In genomic region chr17:7273054-7273453, GRCm38 (mm10) we compare ENCODE assay signal across 10 mouse cellular contexts. TPM values are rescaled to one million over a fixed set of nuclear protein-coding genes. Genes with fewer than 3 reads are reported as not detected.
A peak's percentile ranks its signal among the peaks of the same experiment; 100 is the strongest.
DNase-seq lines count a peak whose midpoint lies in the region; ATAC-seq and TF ChIP-seq lines count a peak whose summit lies in the region.
"Had no signal": no experiment of that assay in that cellular context is flagged by ENCODE, and none has a peak within 500 bp of the region (broad histone marks: within the 10 kb centered on the region; RNA-seq: fewer than 3 reads in every experiment).

No protein-coding gene starts in this region.

- TF ChIP-seq POLR2A in brain, embryonic 14.5 days (IDR thresholded peaks at IDR 0.05; ENCODE audit: borderline replicate concordance, extremely low read depth, insufficient read depth, insufficient read length, poor library complexity, severe bottlenecking): no peak

- in situ Hi-C loops in Patski (cut with MboI; ENCODE audit: low pct_unique_long_range_greater_than_20kb): loop anchor here (25.0 kb wide), 1 partner anchor 1689 kb away; no protein-coding TSS in a partner anchor

- H3K27me3 ChIP-seq in Patski: no peaks in the 10 kb centered on the region

- CTCF ChIA-PET in Patski (lab: Charles Lee): no interaction called here

- peak; percentile 41 for ATAC-seq in Patski
- ATAC-seq in megakaryocyte progenitor cell, adult 5-6 weeks (replicated peaks; ENCODE audit: poor library complexity): no peak

- TF ChIP-seq CTCF in Patski (IDR thresholded peaks at IDR 0.05): no peak
- no peak for TF ChIP-seq CTCF in brain, embryonic 14.5 days (IDR thresholded peaks at IDR 0.05; ENCODE audit: borderline replicate concordance, extremely low read depth, insufficient read depth, insufficient read length)

- DNase-seq in Patski (ENCODE audit: low read depth, low spot score): peak; percentile 57
- peak; percentile 40 for DNase-seq in brain, embryonic 14.5 days (ENCODE audit: low read depth)
- DNase-seq in heart, postnatal 14 days: peak; percentile 45 to 70
- peak; percentile 83 to 90 for DNase-seq in kidney, postnatal 25 days
- DNase-seq in spleen, adult 12 weeks (ENCODE audit: low spot score): no peak
- no peak for DNase-seq in lung, adult 18-20 months
- DNase-seq in spleen, postnatal 4 days (ENCODE audit: low spot score in 2 of 2): no peak

- POLR2A ChIA-PET in Patski (lab: Charles Lee): interaction anchor here (0.6 kb wide), 1 partner anchor 103 kb away, joined by 3 read pairs; the partner anchor contains the start of gene Rps6ka2

- intact Hi-C loops in heart, postnatal 14 days (cut with DNase I): no loop called here

RNA-seq across cellular contexts. Expression of gene Tcp10a, which starts 51.4 kb away (rescaled TPM):
- 0.03 TPM for polyA plus RNA-seq in Patski (2021)
- polyA plus RNA-seq in brain, embryonic 14.5 days (2012; rRNA removed): not detected in 2 replicates
- not detected for total RNA-seq in heart, postnatal 14 days (2021)
- not detected in 2 replicates for total RNA-seq in megakaryocyte progenitor cell, adult 5-6 weeks (2015)
- total RNA-seq in megakaryocyte progenitor cell, adult 5-6 weeks (2017): not detected in 2 replicates
- total RNA-seq: granulocyte monocyte progenitor cell, adult 5-6 weeks had no signal
- polyA plus RNA-seq: macrophage had no signal

Comparison
In these comparisons a context has a peak if more than half of its experiments do, and no peak if none do; other contexts are left out.
1. DNase-seq: peak in Patski (single experiment), brain, embryonic 14.5 days (single experiment), heart, postnatal 14 days (2 of 2) and kidney, postnatal 25 days (2 of 2); none in spleen, adult 12 weeks (single experiment), lung, adult 18-20 months (0 of 2) and spleen, postnatal 4 days (0 of 2).